Mouse (Mus musculus) layer of hippocampus, postnatal 25 days (tissue): ENCODE results near the gene Cfd. TPM values are rescaled to one million over a fixed set of nuclear protein-coding genes. Genes with fewer than 3 reads are reported as not detected.

Source experiments
- DNase-seq, 2 experiments: peaks; one replicate each; pipeline ENCODE4 v3.0.0; 2022; ENCODE audit warnings: mixed read lengths in 2 of 2, low spot score in 1 of 2; ENCODE audit errors: extremely low spot score in 1 of 2
- total RNA-seq, 2 experiments: library from RNA; stranded (reverse); gene quantifications; 2 replicates each; pipeline ENCODE4 v1.2.3; 2021

The Cfd gene
- total RNA-seq, 2 experiments from 2014 or later = not detected

DNA sequence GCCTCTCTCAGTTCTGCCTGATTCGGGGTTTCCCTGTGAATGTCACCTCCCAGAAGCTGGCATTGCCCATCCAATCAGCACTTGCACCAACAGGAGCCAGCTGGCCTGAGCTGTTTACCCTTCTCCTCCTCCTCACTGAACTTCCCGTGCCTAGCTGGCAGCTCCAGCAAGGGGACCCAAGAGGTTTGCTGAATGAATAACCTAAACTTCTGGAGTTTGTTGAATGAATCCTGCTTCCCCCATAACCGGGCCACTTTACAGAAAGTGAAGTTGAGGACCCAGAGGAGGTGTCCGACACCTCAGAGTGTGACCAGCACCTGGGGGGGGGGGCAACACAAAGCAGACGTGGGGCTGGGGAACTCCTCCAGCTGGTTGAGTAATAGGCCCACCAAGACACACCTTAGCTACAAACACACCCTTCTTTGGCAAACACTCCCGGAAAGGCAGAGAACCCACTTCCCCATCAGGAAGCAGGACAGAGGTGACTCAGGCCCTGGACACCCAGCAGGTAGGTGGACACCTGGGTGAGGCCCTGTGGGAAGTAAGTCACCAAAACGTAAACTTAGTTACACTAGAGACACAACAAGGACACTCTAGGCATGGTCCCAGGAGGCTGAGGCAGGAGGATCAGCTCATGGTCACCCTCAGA, 24.4 kb downstream of the Cfd start:
- DNase-seq = no peak

DNA sequence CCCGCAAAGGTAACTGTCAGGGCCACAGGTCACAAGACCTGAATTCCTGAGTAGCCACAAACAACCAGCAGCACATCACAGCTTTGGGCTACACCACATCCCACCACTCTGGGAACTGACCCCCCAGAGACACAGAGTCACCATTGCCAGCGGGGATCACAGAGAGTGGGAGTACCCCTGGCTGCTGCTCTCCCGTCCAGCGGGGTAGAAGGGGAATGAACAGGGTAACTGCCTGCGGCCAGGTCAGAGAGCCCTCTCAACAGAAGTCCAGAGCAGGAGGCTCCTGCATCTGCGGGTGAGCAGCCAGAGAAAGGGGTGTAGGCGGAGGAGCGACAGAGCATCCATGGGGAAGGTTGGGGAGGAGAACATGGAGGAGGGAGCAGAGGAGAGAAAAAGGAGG, 25.4 kb downstream of the Cfd start:
- peak in 1 of 2 experiments; percentile 35 for DNase-seq

DNA sequence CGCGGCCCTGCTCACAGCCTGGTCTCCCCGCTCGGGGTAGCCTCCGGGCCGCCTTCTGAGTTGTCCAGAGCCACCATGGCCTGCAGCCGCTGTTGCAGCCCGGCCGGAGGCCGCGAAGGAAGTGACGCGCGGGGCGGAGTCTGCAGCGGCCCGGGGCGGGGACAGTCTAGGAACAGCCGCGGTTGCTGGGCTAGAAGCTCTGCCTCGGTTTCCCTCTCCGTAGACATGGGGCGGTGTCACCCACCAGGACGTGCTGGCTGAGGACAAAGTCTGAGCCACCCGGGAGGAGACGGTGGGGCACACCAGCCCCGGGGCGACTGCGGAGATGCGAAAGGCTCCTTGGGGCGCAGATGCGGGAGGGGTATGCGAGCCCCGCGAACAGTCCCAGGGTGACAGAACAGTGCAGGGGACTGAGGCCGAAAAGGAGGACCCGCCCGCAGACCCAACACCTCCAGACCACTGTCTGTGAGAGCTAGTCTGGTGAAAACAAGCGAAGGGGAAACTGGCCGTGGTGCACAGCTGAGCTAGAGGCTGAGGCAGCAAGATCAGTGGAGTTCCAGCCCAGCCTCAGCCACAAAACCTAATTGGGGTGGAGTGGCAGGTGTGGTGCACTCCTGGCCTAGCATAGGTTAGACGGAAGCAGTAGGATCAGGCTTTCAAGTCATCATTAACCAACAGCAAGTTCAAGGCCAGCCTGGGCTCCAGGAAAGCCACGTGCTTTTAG, 26.3 kb downstream of the Cfd start, which contains the start of gene Kiss1r:
Gene Kiss1r, plus strand, starts transcription at position 164 of the 724 bp plus-strand sequence.
- DNase-seq = peak; percentile 76 to 86

DNA sequence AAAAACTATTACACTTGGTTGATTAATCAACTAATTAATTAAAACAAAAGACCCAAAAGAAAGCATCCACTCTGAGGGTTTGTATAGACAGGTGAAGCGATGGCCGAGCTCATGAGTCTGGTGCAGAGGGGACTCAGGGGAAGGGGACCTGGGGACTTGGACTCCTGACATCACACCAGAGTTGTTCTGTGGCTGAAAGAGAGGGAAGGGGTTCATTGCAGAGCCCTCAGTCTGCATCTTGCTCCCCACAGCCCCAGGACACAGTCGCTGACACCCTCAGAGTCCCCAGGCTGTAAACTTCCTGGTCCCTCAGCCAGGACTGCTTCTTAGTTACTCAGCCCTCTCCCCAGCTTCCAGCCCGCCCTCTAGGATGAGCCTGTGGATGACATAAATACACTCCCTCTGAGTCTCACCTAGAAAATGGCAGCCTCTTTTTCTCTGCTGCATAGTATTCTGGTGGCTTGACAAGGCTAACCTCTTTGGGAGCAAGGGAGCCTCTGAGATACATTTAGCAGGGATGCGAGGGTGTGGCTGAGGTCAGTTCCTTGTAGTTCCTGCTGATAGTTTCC, 27.0 kb downstream of the Cfd start:
- DNase-seq = no peak

DNA sequence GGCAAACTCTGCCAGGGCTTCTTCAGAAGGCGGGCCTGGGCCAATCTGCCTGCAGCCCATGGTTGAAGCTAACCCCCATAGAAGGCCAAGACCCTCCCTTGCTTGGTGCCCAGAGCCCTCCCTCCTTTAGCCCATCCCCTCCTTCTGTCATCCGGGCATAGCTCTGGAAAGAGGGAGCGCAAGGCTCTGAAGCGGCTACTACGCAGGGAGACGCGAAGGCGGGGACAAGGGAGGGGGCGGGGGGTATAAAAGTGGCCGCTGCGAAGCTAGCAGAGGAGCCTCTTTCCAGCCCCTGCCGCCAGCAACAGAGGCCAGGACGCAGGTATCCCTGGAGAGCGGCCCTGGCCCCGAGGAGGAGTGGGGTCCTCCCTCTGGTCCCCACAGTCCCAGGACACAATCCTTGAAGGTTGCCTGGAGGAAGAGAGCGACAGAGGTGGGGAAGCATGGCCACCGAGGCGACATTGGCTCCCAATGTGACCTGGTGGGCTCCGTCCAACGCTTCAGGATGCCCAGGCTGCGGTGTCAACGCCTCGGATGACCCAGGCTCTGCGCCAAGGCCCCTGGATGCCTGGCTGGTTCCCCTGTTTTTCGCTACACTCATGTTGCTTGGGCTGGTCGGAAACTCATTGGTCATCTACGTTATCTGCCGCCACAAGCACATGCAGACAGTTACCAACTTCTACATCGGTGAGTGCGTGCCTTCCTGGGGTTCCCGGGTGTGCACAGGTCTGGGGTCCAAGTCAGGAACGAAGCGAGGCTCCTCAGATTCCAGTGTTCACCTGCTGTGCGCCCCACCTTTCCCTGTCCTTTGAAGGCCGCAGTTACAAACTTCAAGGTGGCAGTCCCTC, 27.8 kb downstream of the Cfd start:
- no peak for DNase-seq

DNA sequence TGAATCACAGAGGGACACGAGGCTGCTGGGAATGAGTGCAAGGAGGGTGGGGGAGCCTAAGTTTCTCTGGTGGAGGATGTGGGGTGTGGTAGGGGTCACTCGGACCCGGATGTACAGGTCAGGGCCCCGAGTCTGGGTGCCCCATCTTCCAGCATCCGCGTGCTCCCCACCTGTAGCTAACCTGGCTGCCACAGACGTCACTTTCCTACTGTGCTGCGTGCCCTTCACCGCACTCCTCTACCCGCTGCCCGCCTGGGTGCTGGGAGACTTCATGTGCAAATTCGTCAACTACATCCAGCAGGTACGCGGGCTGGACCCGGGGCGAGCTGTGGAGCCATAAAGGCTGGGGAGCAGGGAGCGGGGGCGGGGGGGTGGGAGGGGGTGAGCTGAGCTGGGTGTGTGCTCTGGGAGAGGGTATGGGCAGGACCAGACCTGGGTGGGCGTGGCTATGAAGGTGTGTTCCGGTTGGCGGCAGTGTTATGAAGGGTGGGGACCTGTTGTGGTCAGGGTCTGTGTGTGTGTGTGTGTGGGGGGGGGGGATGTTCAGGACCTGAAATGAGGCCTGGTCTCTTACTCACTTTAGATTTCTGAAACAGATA, 28.7 kb downstream of the Cfd start:
- no peak for DNase-seq

DNA sequence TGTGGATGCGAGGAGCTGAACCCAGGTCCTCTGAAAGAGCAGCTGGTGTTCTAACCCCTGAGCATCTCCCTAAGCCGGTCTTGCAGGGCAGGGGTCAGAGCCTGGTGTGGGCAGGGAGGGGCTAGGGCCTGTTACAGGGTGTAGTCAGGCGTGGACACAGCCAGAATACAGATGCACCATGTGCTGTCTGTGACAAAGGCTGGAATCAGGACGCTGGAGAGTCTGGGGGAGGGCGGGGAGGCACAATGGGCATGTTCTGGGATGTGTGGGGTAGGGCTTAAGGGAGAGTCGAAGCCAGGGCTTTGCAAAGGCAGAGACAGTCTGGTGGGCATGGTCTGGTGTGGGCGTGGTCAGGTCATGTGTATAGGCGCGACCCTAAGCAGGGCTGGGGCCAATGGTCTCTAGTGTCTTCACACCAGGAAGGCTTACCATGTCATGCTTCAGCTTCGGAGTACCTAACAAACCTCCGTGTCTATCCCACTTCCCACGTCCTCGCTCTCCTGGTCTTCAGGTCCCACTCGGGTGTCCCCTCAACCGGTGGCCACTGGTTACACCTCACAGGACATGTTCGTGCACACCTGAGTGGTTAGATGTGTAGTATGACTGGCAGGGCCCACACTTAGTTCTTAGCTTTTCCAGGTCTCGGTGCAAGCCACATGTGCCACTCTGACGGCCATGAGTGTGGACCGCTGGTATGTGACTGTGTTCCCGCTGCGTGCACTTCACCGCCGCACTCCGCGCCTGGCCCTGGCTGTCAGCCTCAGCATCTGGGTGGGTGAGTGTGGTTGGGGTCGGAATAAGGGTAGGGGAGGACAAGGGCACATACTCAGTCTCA, 29.6 kb downstream of the Cfd start:
- no peak for DNase-seq

DNA sequence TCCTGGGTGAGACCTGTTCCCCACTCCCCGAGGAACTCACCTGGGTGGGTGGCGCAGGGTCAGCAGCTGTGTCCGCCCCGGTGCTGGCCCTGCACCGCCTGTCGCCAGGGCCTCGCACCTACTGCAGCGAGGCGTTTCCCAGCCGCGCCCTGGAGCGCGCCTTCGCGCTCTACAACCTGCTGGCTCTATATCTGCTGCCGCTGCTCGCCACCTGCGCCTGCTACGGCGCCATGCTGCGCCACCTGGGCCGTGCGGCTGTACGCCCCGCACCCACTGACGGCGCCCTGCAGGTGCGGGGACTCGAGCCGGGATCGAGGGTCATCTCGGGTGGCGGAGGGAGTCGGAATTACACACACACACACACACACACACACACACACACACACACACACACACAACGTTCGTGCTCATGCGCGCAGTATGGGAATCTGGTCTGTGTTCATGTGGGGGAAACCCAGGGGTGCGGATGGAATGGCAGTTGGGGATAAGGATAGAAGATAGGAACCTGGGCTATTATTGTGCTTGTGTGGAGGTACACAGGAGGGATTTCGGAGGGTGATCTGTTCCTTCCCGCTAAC, 30.4 kb downstream of the Cfd start, which contains the start of gene R3hdm4:
Gene R3hdm4, minus strand, starts transcription at position 251 of the 578 bp plus-strand sequence.
- DNase-seq = no peak

DNA sequence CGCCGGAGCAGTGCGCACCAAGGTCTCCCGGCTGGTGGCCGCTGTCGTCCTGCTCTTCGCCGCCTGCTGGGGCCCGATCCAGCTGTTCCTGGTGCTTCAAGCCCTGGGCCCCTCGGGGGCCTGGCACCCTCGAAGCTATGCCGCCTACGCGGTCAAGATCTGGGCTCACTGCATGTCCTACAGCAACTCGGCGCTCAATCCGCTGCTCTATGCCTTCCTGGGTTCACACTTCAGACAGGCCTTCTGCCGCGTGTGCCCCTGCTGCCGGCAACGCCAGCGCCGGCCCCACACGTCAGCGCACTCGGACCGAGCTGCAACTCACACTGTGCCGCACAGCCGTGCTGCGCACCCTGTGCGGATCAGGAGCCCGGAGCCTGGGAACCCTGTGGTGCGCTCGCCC, 30.9 kb downstream of the Cfd start:
- DNase-seq = no peak

DNA sequence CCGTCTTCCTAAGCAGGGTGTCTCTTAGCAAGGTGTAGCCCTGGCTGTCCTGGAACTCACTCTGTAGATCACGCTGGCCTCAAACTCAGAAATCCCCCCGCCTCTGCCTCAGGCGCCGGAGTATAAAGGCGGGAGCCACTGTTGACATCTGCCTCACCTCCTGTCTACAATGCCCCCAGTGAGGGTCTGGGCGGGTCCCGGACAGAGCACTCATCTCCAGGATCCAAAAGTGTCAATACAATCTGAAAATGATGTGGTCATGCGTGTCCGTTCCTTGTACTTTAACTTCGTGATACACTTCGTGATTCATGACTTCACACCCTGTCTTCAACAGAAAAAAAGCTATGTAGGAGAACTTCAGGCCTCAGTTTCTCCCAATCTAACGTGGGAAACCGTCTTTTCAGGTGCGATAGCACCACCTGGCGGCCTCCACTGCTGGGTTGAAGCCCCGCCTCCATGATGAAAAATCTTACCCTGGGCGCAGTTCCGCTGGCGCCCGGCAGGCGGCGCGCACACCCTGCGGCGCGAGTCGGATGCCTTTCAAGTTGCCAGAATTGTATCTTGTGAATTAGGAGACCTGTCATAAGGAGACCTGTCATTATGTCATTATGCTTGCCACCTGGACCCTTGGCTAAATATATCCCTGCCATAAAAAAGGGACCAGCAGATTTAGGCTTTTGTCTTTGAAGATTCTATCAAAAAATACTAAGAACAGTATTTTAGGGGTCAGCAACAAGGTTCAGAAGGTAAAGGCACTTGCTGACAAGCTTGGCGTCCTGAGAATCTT, 34.5 kb downstream of the Cfd start:
- peak; percentile 97 to 99 for DNase-seq

DNA sequence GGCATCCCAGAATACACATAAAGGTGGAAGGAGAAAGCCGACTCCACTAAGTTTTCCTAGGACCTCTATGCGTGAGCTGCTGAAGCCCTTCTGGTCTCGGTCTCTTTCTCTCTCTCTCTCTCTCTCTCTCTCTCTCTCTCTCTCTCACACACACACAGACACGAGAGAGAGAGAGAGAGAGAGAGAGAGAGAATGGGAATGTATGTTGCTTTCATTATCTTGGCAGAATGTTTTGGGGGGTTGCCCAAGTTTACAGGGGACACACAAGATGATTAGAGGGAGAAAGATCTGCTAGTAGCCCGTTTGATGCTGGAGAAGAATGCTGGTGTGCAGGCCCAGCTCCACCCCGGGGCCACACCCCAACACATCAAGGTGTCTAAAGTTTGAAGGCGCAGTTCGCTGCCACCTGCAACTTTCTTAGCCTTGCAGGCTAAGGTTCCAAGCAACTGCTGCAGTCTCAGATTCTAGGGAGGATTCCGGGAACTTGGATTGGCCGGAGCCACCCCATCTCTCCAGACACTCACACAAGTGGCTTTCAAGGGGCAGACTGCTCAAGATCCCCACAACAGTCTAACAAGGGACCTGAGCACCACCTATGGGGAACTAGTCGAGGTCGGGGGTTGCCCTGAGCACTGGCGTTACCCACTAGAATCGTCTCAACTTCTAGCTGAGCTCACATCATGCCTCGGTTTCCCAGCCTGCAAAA, 35.3 kb downstream of the Cfd start:
- no peak for DNase-seq

DNA sequence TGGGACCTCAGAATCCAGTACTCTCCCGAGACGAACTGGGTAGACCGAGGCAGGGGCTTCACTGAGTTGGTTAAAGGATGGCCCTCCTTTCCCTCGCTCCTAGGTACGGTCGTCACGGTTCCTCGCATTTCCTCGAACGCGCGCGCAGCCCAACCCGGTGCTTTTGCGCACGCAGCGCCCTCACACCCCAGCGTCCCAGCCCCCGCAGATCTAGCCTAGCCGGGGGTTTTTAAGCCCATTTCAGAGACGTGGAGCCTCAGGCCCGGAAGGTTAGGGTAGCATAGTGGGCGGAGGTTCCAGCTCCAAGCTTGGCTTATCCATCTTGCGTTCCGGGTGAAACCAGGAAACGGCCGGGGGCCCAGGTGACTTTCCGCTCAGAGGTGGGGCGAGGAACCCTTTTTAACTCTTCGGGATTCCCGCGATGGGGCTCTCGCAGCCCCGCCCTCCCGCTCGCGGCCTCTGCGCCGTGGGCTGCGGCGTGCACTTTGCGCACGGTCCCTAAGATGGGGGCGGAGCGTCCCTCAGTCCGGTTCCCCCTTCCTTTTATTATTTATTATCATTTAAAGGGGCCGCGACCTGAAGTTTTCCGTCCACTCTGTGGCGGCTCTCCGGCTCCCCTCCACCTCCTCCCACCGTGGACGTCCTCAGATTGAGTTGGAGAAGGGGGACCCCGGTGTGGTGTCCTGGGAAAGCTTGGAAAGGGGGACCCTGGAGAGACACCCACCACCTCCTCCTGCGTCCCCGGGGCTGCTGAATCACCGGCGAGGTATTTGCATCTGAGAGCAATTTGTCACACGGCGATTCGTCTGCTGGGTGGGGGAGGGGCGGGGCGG, 36.1 kb downstream of the Cfd start, which contains the start of gene Arid3a:
Gene Arid3a, plus strand, starts transcription at position 553 of the 833 bp plus-strand sequence.
- peak; percentile 78 to 86 for DNase-seq

DNA sequence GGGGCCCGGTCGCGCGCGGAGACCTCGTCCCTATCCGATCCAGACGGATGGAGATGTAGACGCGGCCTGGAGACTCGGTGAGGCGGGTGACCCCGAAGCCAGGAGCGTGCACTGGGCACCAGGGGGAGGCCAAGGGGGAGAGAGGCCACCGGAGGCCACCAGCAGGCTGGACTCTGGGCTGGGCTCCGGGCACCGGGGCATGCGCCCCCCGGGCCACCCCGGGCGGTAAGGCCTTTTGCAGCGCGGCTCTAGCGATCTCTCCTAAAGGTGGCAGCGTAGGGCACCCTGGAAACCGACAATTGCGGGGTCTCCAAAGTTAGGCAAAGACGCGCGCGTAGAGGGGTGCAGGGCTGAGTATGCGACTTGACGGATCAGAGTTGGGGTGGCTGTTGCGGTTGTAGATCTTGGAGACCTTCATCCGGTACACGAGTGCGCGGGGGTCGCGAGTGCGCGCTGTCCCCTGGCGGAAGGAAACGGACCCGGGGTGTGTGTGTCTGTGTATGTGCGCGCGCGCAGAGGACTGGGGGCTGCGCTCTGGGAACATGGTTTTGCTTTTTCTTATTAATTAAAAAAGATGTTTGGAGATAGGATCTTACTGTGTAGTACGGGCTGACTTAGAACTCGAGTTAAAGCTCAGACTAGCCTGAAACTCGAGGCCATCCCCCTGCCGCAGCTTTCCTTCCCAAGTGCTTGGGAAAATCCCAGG, 36.8 kb downstream of the Cfd start:
- peak; percentile 52 for DNase-seq

DNA sequence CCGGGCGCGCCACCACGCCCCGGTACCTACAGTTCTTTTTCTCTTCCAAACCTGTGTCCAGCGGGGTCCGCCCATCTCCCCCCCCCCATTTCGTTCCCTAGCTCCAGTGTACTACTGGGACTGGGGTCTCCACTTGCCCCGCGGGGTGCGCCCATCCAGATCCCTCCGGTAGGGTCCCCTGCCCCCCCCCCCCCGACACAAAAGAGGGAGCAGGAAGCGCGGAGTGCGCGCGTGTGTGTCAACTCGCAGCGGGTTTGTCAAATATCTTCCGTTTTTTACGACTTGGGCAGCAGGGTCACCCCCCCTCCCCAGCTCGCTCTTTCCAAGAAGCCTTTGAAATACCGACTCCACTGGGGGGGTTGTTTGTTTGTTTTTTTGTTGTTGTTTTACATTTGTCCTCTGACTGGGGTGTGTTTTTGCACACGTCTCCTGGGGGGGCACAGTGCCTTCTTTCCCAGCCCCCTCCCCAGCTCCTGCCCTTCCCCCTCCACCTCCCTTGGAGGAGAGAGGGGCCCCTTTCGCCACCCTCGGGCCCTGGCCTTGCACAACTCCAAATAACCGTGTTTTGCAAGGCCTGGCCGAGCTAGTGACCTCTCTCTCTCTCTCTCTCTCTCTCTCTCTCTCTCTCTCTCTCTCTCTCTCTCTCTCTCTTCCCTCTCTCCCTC, 37.5 kb downstream of the Cfd start:
- DNase-seq = no peak

DNA sequence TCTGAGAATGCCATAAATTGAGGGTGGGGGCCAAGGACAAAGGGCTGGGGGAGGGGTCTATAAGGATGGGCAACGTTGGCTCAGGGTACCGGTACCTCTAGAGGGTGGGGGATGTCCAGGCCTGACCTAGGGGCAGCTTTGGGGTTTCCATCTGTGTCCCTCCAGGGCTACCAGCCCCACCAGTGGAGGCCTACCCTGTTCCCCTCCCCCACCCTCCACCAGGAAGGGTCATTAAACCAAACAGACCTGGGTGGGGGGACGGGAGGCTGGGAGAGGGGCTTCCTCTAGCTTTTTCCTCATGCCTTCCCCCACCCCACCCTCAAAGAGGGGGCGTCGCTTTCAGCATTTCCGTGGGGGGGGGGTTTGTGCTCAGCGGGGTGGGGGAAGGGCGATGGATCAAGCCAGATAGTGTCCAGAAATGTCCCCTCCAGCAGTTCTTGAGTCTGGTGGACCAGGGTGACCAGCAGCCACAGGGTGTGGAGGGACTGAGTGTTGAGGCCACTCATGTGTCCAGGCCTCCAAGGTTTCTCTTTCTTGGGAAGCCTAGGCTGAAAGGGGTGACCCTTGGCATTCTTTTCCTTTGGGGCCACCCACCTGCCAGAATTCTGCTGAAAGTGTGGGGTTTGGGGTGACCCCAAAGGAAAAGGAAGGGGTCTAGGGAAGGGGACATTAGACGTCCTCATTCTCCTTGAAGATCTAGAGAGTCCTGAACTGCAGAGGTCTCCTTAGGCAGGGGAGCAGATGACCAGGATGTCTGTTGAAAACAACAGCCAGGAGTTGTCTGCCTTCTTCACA, 38.5 kb downstream of the Cfd start:
- no peak for DNase-seq
